Comparison of ENCODE assay signal across 8 mouse cellular contexts in genomic region chr6:92269019-92269418, GRCm38 (mm10). TPM values are rescaled to one million over a fixed set of nuclear protein-coding genes. Genes with fewer than 3 reads are reported as not detected.
DNase-seq lines count a peak whose midpoint lies in the region; ATAC-seq and TF ChIP-seq lines count a peak whose summit lies in the region.

No protein-coding gene starts in this region.

- H3K4me3 ChIP-seq in thymus, adult 2 months (ENCODE audit: control insufficient read depth, insufficient read depth, low read length) = no peak overlapping the region
- H3K4me3 ChIP-seq in intestine, embryonic 14.5 days (ENCODE audit: low read depth, low read length) = no peak overlapping the region
- H3K4me3 ChIP-seq in left cerebral cortex, adult 2 months = no peak overlapping the region
- no peak overlapping the region for H3K4me3 ChIP-seq in midbrain, embryonic 14.5 days (replicated peaks; ENCODE audit: low read depth, low read length)
- H3K4me3 ChIP-seq in stomach, postnatal 0 days (ENCODE audit: low read depth, low read length) = no peak overlapping the region

- no peak overlapping the region for H3K27ac ChIP-seq in thymus, adult 2 months (ENCODE audit: control insufficient read depth, insufficient read depth, low read length)
- no peak overlapping the region for H3K27ac ChIP-seq in intestine, embryonic 14.5 days (ENCODE audit: low read depth)
- no peak overlapping the region for H3K27ac ChIP-seq in left cerebral cortex, adult 2 months
- no peak overlapping the region for H3K27ac ChIP-seq in midbrain, embryonic 14.5 days (replicated peaks; ENCODE audit: low read depth, low read length)
- H3K27ac ChIP-seq in stomach, postnatal 0 days (replicated peaks) = no peak overlapping the region

- TF ChIP-seq CTCF in thymus, adult 2 months (IDR thresholded peaks at IDR 0.05; ENCODE audit: borderline replicate concordance, control insufficient read depth, extremely low read depth, insufficient read depth, low read length, poor library complexity) = no peak
- peak; percentile 88 for TF ChIP-seq CTCF in left cerebral cortex, adult 2 months (IDR thresholded peaks at IDR 0.05)
- TF ChIP-seq CTCF in stomach, postnatal 0 days (IDR thresholded peaks at IDR 0.05; ENCODE audit: low read depth) = peak; percentile 94

- H3K9ac ChIP-seq in intestine, embryonic 14.5 days (ENCODE audit: low read length) = no peak overlapping the region
- no peak overlapping the region for H3K9ac ChIP-seq in midbrain, embryonic 14.5 days (replicated peaks; ENCODE audit: low read length)
- no peak overlapping the region for H3K9ac ChIP-seq in stomach, postnatal 0 days (ENCODE audit: low read length)

- peak; percentile 50 for DNase-seq in thymus, adult 2 months
- no peak for DNase-seq in thymus, adult 18-20 months
- peak; percentile 58 to 71 for DNase-seq in cerebellum, adult 18-20 months
- peak; percentile 93 for DNase-seq in intestine, embryonic 14.5 days (ENCODE audit: low spot score)
- peak; percentile 61 to 73 for DNase-seq in left cerebral cortex, adult 2 months (ENCODE audit: extremely low spot score in 1 of 2, low spot score in 2 of 2)
- DNase-seq in midbrain, embryonic 14.5 days = peak; percentile 89
- peak; percentile 78 for DNase-seq in stomach, postnatal 0 days (ENCODE audit: low spot score)

- WGBS in thymus, adult 2 months = 23% methylated on average over 4 of the region's 4 CpGs
- 13% methylated on average over 4 of the region's 4 CpGs for WGBS in intestine, embryonic 14.5 days
- WGBS in midbrain, embryonic 14.5 days = 11% methylated on average over 4 of the region's 4 CpGs
- 7% methylated on average over 4 of the region's 4 CpGs for WGBS in stomach, postnatal 0 days

- H3K9me3 ChIP-seq in intestine, embryonic 14.5 days (ENCODE audit: control insufficient read depth, low read length) = no peaks in the 10 kb centered on the region
- H3K9me3 ChIP-seq in midbrain, embryonic 14.5 days (ENCODE audit: control insufficient read depth, low read length) = no peaks in the 10 kb centered on the region
- H3K9me3 ChIP-seq in stomach, postnatal 0 days (ENCODE audit: control insufficient read depth, low read length) = no peaks in the 10 kb centered on the region

- TF ChIP-seq POLR2A in thymus, adult 2 months (IDR thresholded peaks at IDR 0.05; ENCODE audit: control insufficient read depth, extremely low read depth, insufficient read depth, low read length, poor library complexity) = no peak

- no peaks in the 10 kb centered on the region for H3K27me3 ChIP-seq in thymus, adult 2 months (ENCODE audit: control insufficient read depth, insufficient read depth, low read length)
- no peaks in the 10 kb centered on the region for H3K27me3 ChIP-seq in intestine, embryonic 14.5 days (replicated peaks; ENCODE audit: control insufficient read depth, insufficient read depth, low read length)
- H3K27me3 ChIP-seq in midbrain, embryonic 14.5 days (ENCODE audit: control insufficient read depth, insufficient read depth, low read length) = no peaks in the 10 kb centered on the region
- H3K27me3 ChIP-seq in stomach, postnatal 0 days (ENCODE audit: control insufficient read depth, insufficient read depth, low read length) = no peaks in the 10 kb centered on the region

- TF ChIP-seq EP300 in stomach, postnatal 0 days (optimal IDR thresholded peaks at IDR 0.05) = no peak

- H3K4me2 ChIP-seq in intestine, embryonic 14.5 days (ENCODE audit: low read length) = no peak overlapping the region
- no peak overlapping the region for H3K4me2 ChIP-seq in midbrain, embryonic 14.5 days (ENCODE audit: low read length)
- no peak overlapping the region for H3K4me2 ChIP-seq in stomach, postnatal 0 days (replicated peaks; ENCODE audit: low read depth)

- ATAC-seq in frontal cortex, adult (ENCODE audit: low TSS enrichment) = peak; percentile 93
- ATAC-seq in intestine, embryonic 14.5 days (replicated peaks; ENCODE audit: low FRiP score, low TSS enrichment, low read depth) = peak; percentile 53
- ATAC-seq in midbrain, embryonic 14.5 days (ENCODE audit: low FRiP score, low TSS enrichment) = no peak
- peak; percentile 81 for ATAC-seq in stomach, postnatal 0 days (ENCODE audit: low FRiP score, low TSS enrichment)

- H3K36me3 ChIP-seq in thymus, adult 2 months (ENCODE audit: control insufficient read depth, insufficient read depth, low read length) = no peaks in the 10 kb centered on the region
- no peaks in the 10 kb centered on the region for H3K36me3 ChIP-seq in intestine, embryonic 14.5 days (ENCODE audit: control insufficient read depth, insufficient read depth, low read length)
- no peaks in the 10 kb centered on the region for H3K36me3 ChIP-seq in midbrain, embryonic 14.5 days (ENCODE audit: control insufficient read depth, insufficient read depth, low read length)
- no peaks in the 10 kb centered on the region for H3K36me3 ChIP-seq in stomach, postnatal 0 days (ENCODE audit: control insufficient read depth, insufficient read depth, low read length)

- intact Hi-C loops in left cerebral cortex, adult 2 months (cut with DNase I) = loop anchor here (1.0 to 10.0 kb wide), 3 partner anchors 50 to 364 kb away; partner anchors contain the start of gene 4930590J08Rik

- H3K4me1 ChIP-seq in thymus, adult 2 months (replicated peaks; ENCODE audit: control insufficient read depth, insufficient read depth, low read length) = no peaks in the 10 kb centered on the region
- no peaks in the 10 kb centered on the region for H3K4me1 ChIP-seq in intestine, embryonic 14.5 days (replicated peaks; ENCODE audit: control insufficient read depth, insufficient read depth, low read length)
- peaks cover 5% of the 10 kb centered on the region; the same call in 1 of the 2 replicates for H3K4me1 ChIP-seq in midbrain, embryonic 14.5 days (ENCODE audit: control insufficient read depth, insufficient read depth, low read length)
- no peaks in the 10 kb centered on the region for H3K4me1 ChIP-seq in stomach, postnatal 0 days (replicated peaks; ENCODE audit: control insufficient read depth, insufficient read depth)

RNA-seq across cellular contexts. Expression of gene Trh, which starts 24.6 kb away (rescaled TPM):
- 0.20 TPM in 2 replicates for polyA plus RNA-seq in thymus, adult 2 months (2012; rRNA removed)
- 2.8 and 3.8 TPM in 2 replicates for polyA plus RNA-seq in intestine, embryonic 14.5 days (2014; fragmentation: Nextera tagmentation; extraction: Ambion mirVana)
- 1 to 10 TPM; 8.0 to 8.5 TPM for total RNA-seq in left cerebral cortex, adult 2 months (2021)
- 0.55 and 1.1 TPM in 2 replicates for polyA plus RNA-seq in midbrain, embryonic 14.5 days (2014; fragmentation: Nextera tagmentation; extraction: Ambion mirVana)
- 0.46 and 1.1 TPM in 2 replicates for polyA plus RNA-seq in stomach, postnatal 0 days (2015; fragmentation: Nextera tagmentation; extraction: Ambion mirVana)

RNA-seq across cellular contexts. Expression of gene Rbsn, which starts 54.3 kb away (rescaled TPM):
- 9.9 and 10.2 TPM in 2 replicates for polyA plus RNA-seq in thymus, adult 2 months (2012; rRNA removed)
- 14.7 and 19.7 TPM in 2 replicates for polyA plus RNA-seq in intestine, embryonic 14.5 days (2014; fragmentation: Nextera tagmentation; extraction: Ambion mirVana)
- 10 to 100 TPM; 43.8 to 47.1 TPM for total RNA-seq in left cerebral cortex, adult 2 months (2021)
- polyA plus RNA-seq in midbrain, embryonic 14.5 days (2014; fragmentation: Nextera tagmentation; extraction: Ambion mirVana) = 18.4 and 28.5 TPM in 2 replicates
- 12.7 and 17.0 TPM in 2 replicates for polyA plus RNA-seq in stomach, postnatal 0 days (2015; fragmentation: Nextera tagmentation; extraction: Ambion mirVana)

Comparison
In these comparisons a context has a peak if more than half of its experiments do, and no peak if none do; other contexts are left out.
1. DNase-seq: peak in thymus, adult 2 months (single experiment), cerebellum, adult 18-20 months (2 of 2), intestine, embryonic 14.5 days (single experiment), left cerebral cortex, adult 2 months (2 of 2), midbrain, embryonic 14.5 days (single experiment) and stomach, postnatal 0 days (single experiment); none in thymus, adult 18-20 months (0 of 2).